4 mouse cellular contexts compared by ENCODE assay signal in the genomic region with DNA sequence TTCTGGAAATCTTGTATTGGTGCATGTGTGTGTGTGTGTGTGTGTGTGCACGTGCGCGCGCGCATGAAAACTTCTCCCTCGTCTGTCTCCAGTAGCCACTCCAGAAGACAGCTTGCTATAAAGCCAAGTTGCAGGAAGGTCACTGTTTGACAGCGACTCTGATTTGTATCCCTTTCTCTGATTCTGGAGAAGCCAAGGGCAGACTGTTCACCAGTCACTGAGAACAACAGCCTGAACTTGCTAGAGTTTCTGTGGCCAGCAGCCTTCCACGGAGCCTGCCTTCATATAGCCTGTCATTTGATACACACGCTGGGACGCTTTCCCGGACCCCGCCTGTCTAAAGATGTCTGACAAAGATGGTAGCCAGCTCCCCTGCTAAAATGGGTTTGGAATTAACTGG. TPM values are rescaled to one million over a fixed set of nuclear protein-coding genes. Genes with fewer than 3 reads are reported as not detected.
"Had no signal": no experiment of that assay in that cellular context is flagged by ENCODE, and none has a peak within 500 bp of the region (broad histone marks: within the 10 kb centered on the region; RNA-seq: fewer than 3 reads in every experiment).

No protein-coding gene starts in this region.

- DNase-seq: lung, adult 18-20 months; right cerebral cortex, postnatal 14 days; thymus, postnatal 36 days had no signal

RNA-seq across cellular contexts. Expression of a gene that starts 2.9 kb away (rescaled TPM):
- total RNA-seq: midbrain, postnatal 0 days had no signal
